Mouse (Mus musculus) stomach, embryonic 16.5 days (tissue): ENCODE data around the gene Nup50. TPM values are rescaled to one million over a fixed set of nuclear protein-coding genes. Genes with fewer than 3 reads are reported as not detected.
"Not testable (repeated sequence)": the region's sequence is repeated elsewhere in the genome, so short reads cannot be mapped to it uniquely, and the experiment has no call there.

Source experiments
- ATAC-seq: fragments of 200-750 bp; cut with Nextera tagmentation; 2 replicates; pipeline ENCODE4 v1.8.0; 2017; ENCODE audit warnings: moderate number of reproducible peaks, moderate TSS enrichment; ENCODE audit not compliant: insufficient read depth, low FRiP score
- H3K27ac ChIP-seq: fragments of 300-500 bp; sonication (generic); 2 replicates; pipeline ENCODE4 v1.5.1; 2014; ENCODE audit warnings: low read length
- H3K27me3 ChIP-seq: fragments of 300-500 bp; sonication (generic); 2 replicates; pipeline ENCODE4 v1.6.1; 2014; ENCODE audit warnings: low read length, control low read depth, mixed read lengths; ENCODE audit not compliant: control insufficient read depth, insufficient read depth
- H3K36me3 ChIP-seq: fragments of 300-500 bp; sonication (generic); 2 replicates; pipeline ENCODE4 v1.6.1; 2014; ENCODE audit warnings: low read length; ENCODE audit not compliant: control insufficient read depth, insufficient read depth
- H3K4me1 ChIP-seq: fragments of 300-500 bp; sonication (generic); 2 replicates; pipeline ENCODE4 v1.6.1; 2014; ENCODE audit warnings: low read length, control low read depth, mixed read lengths; ENCODE audit not compliant: control insufficient read depth, insufficient read depth
- H3K4me2 ChIP-seq: fragments of 300-500 bp; sonication (generic); 2 replicates; pipeline ENCODE4 v1.6.1; 2014; ENCODE audit warnings: low read depth, low read length, mixed read lengths
- H3K4me3 ChIP-seq: fragments of 300-500 bp; sonication (generic); replicated peaks from 2 replicates; pipeline ENCODE4 v1.5.1; 2014; ENCODE audit warnings: mild to moderate bottlenecking, low read length
- H3K9ac ChIP-seq: fragments of 300-500 bp; sonication (generic); 2 replicates; pipeline ENCODE4 v1.6.1; 2014; ENCODE audit warnings: low read length
- H3K9me3 ChIP-seq: fragments of 300-500 bp; sonication (generic); replicated peaks from 2 replicates; pipeline ENCODE4 v1.6.1; 2016; ENCODE audit warnings: low read length, control low read depth; ENCODE audit not compliant: control insufficient read depth
- WGBS: fragments of 180-500 bp; shearing (Covaris S2); extraction: QIAGEN DNeasy Blood & Tissue Kit; methylation state at CpG from one replicate; pipeline ENCODE4 v1.1.7; 2014; 5-methylcytosine and 5-hydroxymethylcytosine counted together
- polyA plus RNA-seq: library from polyadenylated mRNA; unstranded; fragments of >200 nt; fragmentation: Nextera tagmentation; extraction: Ambion mirVana; gene quantifications from 2 replicates; pipeline ENCODE4 v1.2.1, GENCODE M21; 2015

Nup50 gene
- 31.8 and 32.4 TPM in 2 replicates for polyA plus RNA-seq

GRCm38 (mm10) chr15:84922884-84923507 is at the start of gene Nup50:
Nup50 (plus strand) TSS chr15:84923411.
- H3K4me1 ChIP-seq, result peaks cover 13% of the 10 kb centered on the region
- WGBS, result under 1% methylated on average over 60 of the region's 60 CpGs
- peak within 1 kb of the TSS; percentile 79 for H3K4me2 ChIP-seq
- ATAC-seq, result peak; percentile 95
- H3K9me3 ChIP-seq, result no peaks in the 10 kb centered on the region
- peak within 1 kb of the TSS; percentile 98 for H3K27ac ChIP-seq
- peak within 1 kb of the TSS; percentile 99 for H3K9ac ChIP-seq
- no peaks in the 10 kb centered on the region for H3K27me3 ChIP-seq
- peak within 1 kb of the TSS; percentile 98 for H3K4me3 ChIP-seq
- H3K36me3 ChIP-seq, result no peaks in the 10 kb centered on the region; the same call in none of the 2 replicates

- Histone ChIP-seq H3K36me3 (no peaks in the 10 kb centered on the region), H3K27me3 (no peaks in the 10 kb centered on the region), H3K9me3 (no peaks in the 10 kb centered on the region), H3K4me1 (no peaks in the 10 kb centered on the region), H3K4me2 (no peak overlapping the region), H3K9ac (no peak overlapping the region), H3K4me3 (no peak overlapping the region), H3K27ac (no peak overlapping the region)
- ATAC-seq, result no peak
- 67% methylated on average over 4 of the region's 4 CpGs for WGBS
These were observed 49.3 kb upstream of the Nup50 start for GRCm38 (mm10) chr15:84873867-84874266.

GRCm38 (mm10) chr15:84877029-84877815 is 46.0 kb upstream of the Nup50 start:
- H3K4me1 ChIP-seq, result no peaks in the 10 kb centered on the region

GRCm38 (mm10) chr15:84888066-84888465 is 35.1 kb upstream of the Nup50 start:
- WGBS, result 59% methylated on average over 12 of the region's 12 CpGs
- H3K4me2 ChIP-seq, result no peak overlapping the region
- no peaks in the 10 kb centered on the region for H3K9me3 ChIP-seq
- H3K27me3 ChIP-seq, result no peaks in the 10 kb centered on the region
- no peak overlapping the region for H3K9ac ChIP-seq
- no peak overlapping the region for H3K27ac ChIP-seq
- ATAC-seq, result no peak
- no peaks in the 10 kb centered on the region for H3K36me3 ChIP-seq
- no peaks in the 10 kb centered on the region for H3K4me1 ChIP-seq
- H3K4me3 ChIP-seq, result no peak overlapping the region

More at GRCm38 (mm10) chr15:84877029-84877815, 46.0 kb upstream of the Nup50 start:
- 75% methylated on average over 12 of the region's 12 CpGs for WGBS
- H3K4me3 ChIP-seq, result no peak overlapping the region
- ATAC-seq, result no peak
- H3K9ac ChIP-seq, result no peak overlapping the region
- H3K36me3 ChIP-seq, result no peaks in the 10 kb centered on the region
- H3K9me3 ChIP-seq, result no peaks in the 10 kb centered on the region
- no peak overlapping the region for H3K27ac ChIP-seq
- no peaks in the 10 kb centered on the region for H3K27me3 ChIP-seq
- no peak overlapping the region for H3K4me2 ChIP-seq

GRCm38 (mm10) chr15:84891246-84891645 is 32.0 kb upstream of the Nup50 start:
- no peak for ATAC-seq
- WGBS, result 46% methylated on average over 3 of the region's 3 CpGs

GRCm38 (mm10) chr15:84891658-84892057 is 31.6 kb upstream of the Nup50 start:
- no peak overlapping the region for H3K4me2 ChIP-seq
- no peak overlapping the region for H3K9ac ChIP-seq
- no peak overlapping the region for H3K4me3 ChIP-seq
- H3K27me3 ChIP-seq, result no peaks in the 10 kb centered on the region
- H3K9me3 ChIP-seq, result no peaks in the 10 kb centered on the region
- H3K27ac ChIP-seq, result no peak overlapping the region
- no peaks in the 10 kb centered on the region for H3K36me3 ChIP-seq
- WGBS, result 3% methylated on average over 3 of the region's 3 CpGs
- H3K4me1 ChIP-seq, result no peaks in the 10 kb centered on the region
- ATAC-seq, result no peak

More at GRCm38 (mm10) chr15:84891246-84891645, 32.0 kb upstream of the Nup50 start:
- Histone ChIP-seq H3K36me3 (no peaks in the 10 kb centered on the region), H3K9me3 (no peaks in the 10 kb centered on the region), H3K4me3 (no peak overlapping the region), H3K4me2 (no peak overlapping the region), H3K27me3 (no peaks in the 10 kb centered on the region), H3K9ac (no peak overlapping the region), H3K27ac (no peak overlapping the region), H3K4me1 (no peaks in the 10 kb centered on the region)

GRCm38 (mm10) chr15:84896216-84896615 is 27.0 kb upstream of the Nup50 start:
- ATAC-seq, H3K27me3 ChIP-seq, H3K9me3 ChIP-seq, H3K4me1 ChIP-seq, H3K9ac ChIP-seq, H3K27ac ChIP-seq, H3K36me3 ChIP-seq, H3K4me3 ChIP-seq, H3K4me2 ChIP-seq: not testable (repeated sequence)
- 61% methylated on average over 10 of the region's 10 CpGs for WGBS

GRCm38 (mm10) chr15:84896664-84897063 is 26.5 kb upstream of the Nup50 start:
- Histone ChIP-seq H3K9me3 (no peaks in the 10 kb centered on the region), H3K4me2 (no peak overlapping the region), H3K27me3 (no peaks in the 10 kb centered on the region), H3K4me3 (no peak overlapping the region), H3K27ac (no peak overlapping the region), H3K9ac (no peak overlapping the region), H3K36me3 (no peaks in the 10 kb centered on the region), H3K4me1 (no peaks in the 10 kb centered on the region)
- no peak for ATAC-seq
- WGBS, result 76% methylated on average over 1 of the region's 1 CpGs

GRCm38 (mm10) chr15:84898077-84898476 is 25.1 kb upstream of the Nup50 start:
- Histone ChIP-seq H3K27ac (no peak overlapping the region), H3K27me3 (no peaks in the 10 kb centered on the region), H3K4me3 (no peak overlapping the region), H3K4me1 (no peaks in the 10 kb centered on the region), H3K9ac (no peak overlapping the region), H3K4me2 (no peak overlapping the region), H3K9me3 (no peaks in the 10 kb centered on the region), H3K36me3 (no peaks in the 10 kb centered on the region)
- no peak for ATAC-seq
- WGBS, result 38% methylated on average over 7 of the region's 7 CpGs
